ENCODE assay signal across 8 mouse cellular contexts in the genomic region with DNA sequence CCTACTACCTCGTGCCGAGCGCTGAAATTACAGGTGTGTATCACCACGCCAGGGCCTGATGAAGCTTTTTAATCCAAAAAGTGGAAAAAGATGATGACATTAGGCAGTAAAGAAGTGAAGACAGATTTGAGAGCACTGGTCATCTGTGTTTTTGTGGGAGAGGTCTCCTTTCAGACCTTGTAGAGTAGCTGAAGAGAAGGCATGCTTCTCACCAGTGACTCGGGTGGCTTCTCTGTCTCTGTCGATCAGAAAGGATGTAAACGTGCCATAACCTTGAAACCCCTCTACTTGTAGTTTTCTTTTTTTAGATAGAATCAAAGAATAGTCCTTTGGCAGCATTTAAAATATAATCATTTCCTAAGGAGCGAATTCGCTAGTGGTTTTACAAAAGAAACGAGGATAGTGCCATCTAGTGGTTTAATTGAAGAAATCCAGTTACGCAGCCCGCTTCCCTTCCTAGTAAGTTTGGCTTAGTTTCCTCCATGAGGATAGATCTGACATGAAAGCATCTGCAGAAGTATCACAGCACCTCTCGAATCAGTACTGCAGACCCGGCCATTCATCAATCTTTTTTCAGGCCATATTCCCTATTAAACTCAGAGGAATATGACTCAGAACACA. TPM values are rescaled to one million over a fixed set of nuclear protein-coding genes. Genes with fewer than 3 reads are reported as not detected.
DNase-seq lines count a peak whose midpoint lies in the region; ATAC-seq lines count a peak whose summit lies in the region.

No protein-coding gene starts in this region.

- no peaks in the 10 kb centered on the region for H3K9me3 ChIP-seq in limb, embryonic 11.5 days (ENCODE audit: control insufficient read depth, low read length)
- H3K9me3 ChIP-seq in limb, embryonic 10.5 days (replicated peaks) = no peaks in the 10 kb centered on the region
- H3K9me3 ChIP-seq in embryonic facial prominence, embryonic 11.5 days (replicated peaks; ENCODE audit: control insufficient read depth, low read length) = no peaks in the 10 kb centered on the region
- no peaks in the 10 kb centered on the region for H3K9me3 ChIP-seq in hindbrain, embryonic 16.5 days (ENCODE audit: control insufficient read depth, low read length)
- H3K9me3 ChIP-seq in limb, embryonic 12.5 days = no peaks in the 10 kb centered on the region

- no peaks in the 10 kb centered on the region for H3K4me1 ChIP-seq in limb, embryonic 11.5 days (ENCODE audit: control insufficient read depth, insufficient read depth, low read length)
- peaks cover 5% of the 10 kb centered on the region; the same call in 1 of the 2 replicates for H3K4me1 ChIP-seq in limb, embryonic 10.5 days
- H3K4me1 ChIP-seq in embryonic facial prominence, embryonic 11.5 days (ENCODE audit: control insufficient read depth, insufficient read depth, low read length) = no peaks in the 10 kb centered on the region
- 0 out of 2 replicates have a peak, but pooled peaks cover 2% of the 10 kb centered on the region for H3K4me1 ChIP-seq in hindbrain, embryonic 16.5 days (ENCODE audit: control insufficient read depth, insufficient read depth, low read depth, low read length)
- no peaks in the 10 kb centered on the region; the same call in 1 of the 2 replicates for H3K4me1 ChIP-seq in limb, embryonic 12.5 days (replicated peaks)

- H3K9ac ChIP-seq in limb, embryonic 11.5 days (ENCODE audit: low read length) = no peak overlapping the region
- H3K9ac ChIP-seq in embryonic facial prominence, embryonic 11.5 days (replicated peaks; ENCODE audit: low read length) = no peak overlapping the region
- H3K9ac ChIP-seq in hindbrain, embryonic 16.5 days (ENCODE audit: low read depth, low read length) = 0 out of 2 replicates have a peak overlapping the region, but pooled peaks have one; percentile 5
- no peak overlapping the region for H3K9ac ChIP-seq in limb, embryonic 12.5 days (replicated peaks)

- H3K27ac ChIP-seq in limb, embryonic 11.5 days (replicated peaks; ENCODE audit: low read depth, low read length) = no peak overlapping the region
- no peak overlapping the region for H3K27ac ChIP-seq in limb, embryonic 10.5 days
- H3K27ac ChIP-seq in embryonic facial prominence, embryonic 11.5 days (replicated peaks; ENCODE audit: low read depth, low read length) = no peak overlapping the region
- H3K27ac ChIP-seq in hindbrain, embryonic 16.5 days (ENCODE audit: low read depth, low read length) = no peak overlapping the region
- no peak overlapping the region for H3K27ac ChIP-seq in limb, embryonic 12.5 days

- peak; percentile 55 for DNase-seq in limb, embryonic 11.5 days (ENCODE audit: low spot score)
- no peak for DNase-seq in limb, embryonic 10.5 days (ENCODE audit: low spot score)
- DNase-seq in adipocyte (ENCODE audit: low spot score) = peak; percentile 73
- peak; percentile 82 for DNase-seq in embryonic facial prominence, embryonic 11.5 days (ENCODE audit: low spot score)
- no peak for DNase-seq in ovary, postnatal 36 days (ENCODE audit: low spot score)

- no peaks in the 10 kb centered on the region for H3K27me3 ChIP-seq in limb, embryonic 11.5 days (ENCODE audit: control insufficient read depth, insufficient read depth, low read length)
- no peaks in the 10 kb centered on the region for H3K27me3 ChIP-seq in limb, embryonic 10.5 days (ENCODE audit: low read depth, poor library complexity, severe bottlenecking)
- H3K27me3 ChIP-seq in embryonic facial prominence, embryonic 11.5 days (ENCODE audit: control insufficient read depth, insufficient read depth, low read length) = no peaks in the 10 kb centered on the region
- H3K27me3 ChIP-seq in hindbrain, embryonic 16.5 days (replicated peaks; ENCODE audit: control insufficient read depth, insufficient read depth, low read length) = no peaks in the 10 kb centered on the region
- no peaks in the 10 kb centered on the region for H3K27me3 ChIP-seq in limb, embryonic 12.5 days

- no peak overlapping the region for H3K4me2 ChIP-seq in limb, embryonic 11.5 days (ENCODE audit: low read depth, severe bottlenecking)
- no peak overlapping the region for H3K4me2 ChIP-seq in embryonic facial prominence, embryonic 11.5 days (ENCODE audit: low read depth, low read length)
- peak overlapping the region; percentile 42; the same call in 1 of the 2 replicates for H3K4me2 ChIP-seq in hindbrain, embryonic 16.5 days (ENCODE audit: low read length)
- 0 out of 2 replicates have a peak overlapping the region, but pooled peaks have one; percentile 0 for H3K4me2 ChIP-seq in limb, embryonic 12.5 days

- 31% methylated on average over 14 of the region's 14 CpGs for WGBS in limb, embryonic 11.5 days
- WGBS in limb, embryonic 10.5 days = 33% methylated on average over 14 of the region's 14 CpGs
- 32% methylated on average over 14 of the region's 14 CpGs for WGBS in embryonic facial prominence, embryonic 11.5 days
- WGBS in hindbrain, embryonic 16.5 days = 31% methylated on average over 14 of the region's 14 CpGs
- WGBS in limb, embryonic 12.5 days = 30% methylated on average over 14 of the region's 14 CpGs

- H3K4me3 ChIP-seq in limb, embryonic 11.5 days (ENCODE audit: low read depth, low read length) = no peak overlapping the region
- no peak overlapping the region for H3K4me3 ChIP-seq in limb, embryonic 10.5 days
- no peak overlapping the region for H3K4me3 ChIP-seq in embryonic facial prominence, embryonic 11.5 days (ENCODE audit: low read depth, low read length)
- no peak overlapping the region for H3K4me3 ChIP-seq in hindbrain, embryonic 16.5 days (ENCODE audit: low read length)
- no peak overlapping the region for H3K4me3 ChIP-seq in limb, embryonic 12.5 days (replicated peaks)

- H3K36me3 ChIP-seq in limb, embryonic 11.5 days (ENCODE audit: control insufficient read depth, insufficient read depth, low read length) = no peaks in the 10 kb centered on the region
- H3K36me3 ChIP-seq in limb, embryonic 10.5 days = no peaks in the 10 kb centered on the region
- no peaks in the 10 kb centered on the region for H3K36me3 ChIP-seq in embryonic facial prominence, embryonic 11.5 days (replicated peaks; ENCODE audit: control insufficient read depth, insufficient read depth, low read depth, low read length)
- H3K36me3 ChIP-seq in hindbrain, embryonic 16.5 days (ENCODE audit: control insufficient read depth, insufficient read depth, low read length) = no peaks in the 10 kb centered on the region
- no peaks in the 10 kb centered on the region for H3K36me3 ChIP-seq in limb, embryonic 12.5 days

- ATAC-seq in limb, embryonic 11.5 days (ENCODE audit: insufficient number of reproducible peaks, low FRiP score, low TSS enrichment, low read depth) = no peak
- ATAC-seq in embryonic facial prominence, embryonic 11.5 days (replicated peaks; ENCODE audit: insufficient number of reproducible peaks, low FRiP score, low TSS enrichment, low read depth) = no peak
- peak; percentile 53 for ATAC-seq in hindbrain, embryonic 16.5 days
- ATAC-seq in limb, embryonic 12.5 days (ENCODE audit: insufficient number of reproducible peaks, insufficient read depth, low FRiP score, low TSS enrichment, low read depth) = no peak
- peak; percentile 44; the same call in 1 of the 2 replicates for ATAC-seq in monocyte, adult 5-6 weeks (replicated peaks; ENCODE audit: insufficient number of reproducible peaks, low FRiP score, low TSS enrichment, poor library complexity, severe bottlenecking)

RNA-seq across cellular contexts. Expression of gene Cetn3, which starts 21.2 kb away (rescaled TPM):
- polyA plus RNA-seq in limb, embryonic 11.5 days (2014; fragmentation: Nextera tagmentation; extraction: Ambion mirVana) = 241 and 257 TPM in 2 replicates
- 169 and 192 TPM in 2 replicates for polyA plus RNA-seq in limb, embryonic 10.5 days (2016; fragmentation: Nextera tagmentation; extraction: Ambion mirVana)
- 293 and 318 TPM in 2 replicates for polyA plus RNA-seq in embryonic facial prominence, embryonic 11.5 days (2014; fragmentation: Nextera tagmentation; extraction: Ambion mirVana)
- polyA plus RNA-seq in hindbrain, embryonic 16.5 days (2015; fragmentation: Nextera tagmentation; extraction: Ambion mirVana) = 188 and 203 TPM in 2 replicates
- 225 and 269 TPM in 2 replicates for polyA plus RNA-seq in limb, embryonic 12.5 days (2016; fragmentation: Nextera tagmentation; extraction: Ambion mirVana)
- total RNA-seq in monocyte, adult 5-6 weeks (2017) = 216 to 262 TPM (median 246 TPM) in 3 replicates

RNA-seq across cellular contexts. Expression of gene Mblac2, which starts 50.5 kb away (rescaled TPM):
- 3.4 and 4.7 TPM in 2 replicates for polyA plus RNA-seq in limb, embryonic 11.5 days (2014; fragmentation: Nextera tagmentation; extraction: Ambion mirVana)
- polyA plus RNA-seq in limb, embryonic 10.5 days (2016; fragmentation: Nextera tagmentation; extraction: Ambion mirVana) = 3.4 and 4.4 TPM in 2 replicates
- polyA plus RNA-seq in embryonic facial prominence, embryonic 11.5 days (2014; fragmentation: Nextera tagmentation; extraction: Ambion mirVana) = 4.3 and 6.4 TPM in 2 replicates
- polyA plus RNA-seq in hindbrain, embryonic 16.5 days (2015; fragmentation: Nextera tagmentation; extraction: Ambion mirVana) = 63.0 and 71.5 TPM in 2 replicates
- polyA plus RNA-seq in limb, embryonic 12.5 days (2016; fragmentation: Nextera tagmentation; extraction: Ambion mirVana) = 4.7 and 5.2 TPM in 2 replicates
- total RNA-seq in monocyte, adult 5-6 weeks (2017) = 1.6 to 4.1 TPM (median 2.7 TPM) in 3 replicates

RNA-seq across cellular contexts. Expression of gene Polr3g, which starts 50.9 kb away (rescaled TPM):
- 16.1 and 16.5 TPM in 2 replicates for polyA plus RNA-seq in limb, embryonic 11.5 days (2014; fragmentation: Nextera tagmentation; extraction: Ambion mirVana)
- polyA plus RNA-seq in limb, embryonic 10.5 days (2016; fragmentation: Nextera tagmentation; extraction: Ambion mirVana) = 20.0 and 21.3 TPM in 2 replicates
- polyA plus RNA-seq in embryonic facial prominence, embryonic 11.5 days (2014; fragmentation: Nextera tagmentation; extraction: Ambion mirVana) = 17.6 and 20.0 TPM in 2 replicates
- 4.9 and 5.5 TPM in 2 replicates for polyA plus RNA-seq in hindbrain, embryonic 16.5 days (2015; fragmentation: Nextera tagmentation; extraction: Ambion mirVana)
- polyA plus RNA-seq in limb, embryonic 12.5 days (2016; fragmentation: Nextera tagmentation; extraction: Ambion mirVana) = 14.6 and 14.8 TPM in 2 replicates
- 3.7 to 20.3 TPM (median 12.0 TPM) in 3 replicates for total RNA-seq in monocyte, adult 5-6 weeks (2017)

Comparison
In these comparisons a context has a peak if more than half of its experiments do, and no peak if none do; other contexts are left out.
1. DNase-seq: peak in limb, embryonic 11.5 days (single experiment), adipocyte (single experiment) and embryonic facial prominence, embryonic 11.5 days (single experiment); none in limb, embryonic 10.5 days (single experiment) and ovary, postnatal 36 days (single experiment).
2. H3K4me2 ChIP-seq: peak in hindbrain, embryonic 16.5 days (single experiment) and limb, embryonic 12.5 days (single experiment); none in limb, embryonic 11.5 days (single experiment) and embryonic facial prominence, embryonic 11.5 days (single experiment).
3. ATAC-seq: peak in hindbrain, embryonic 16.5 days (single experiment) and monocyte, adult 5-6 weeks (single experiment); none in limb, embryonic 11.5 days (single experiment), embryonic facial prominence, embryonic 11.5 days (single experiment) and limb, embryonic 12.5 days (single experiment).